Mouse (Mus musculus) CH12.LX (cell line): ENCODE results near the gene Slc16a12. TPM values are rescaled to one million over a fixed set of nuclear protein-coding genes. Genes with fewer than 3 reads are reported as not detected.

Experiments
- DNase-seq: peaks from one replicate; pipeline ENCODE4 v3.0.0-alpha.2; 2013; ENCODE audit errors: extremely low read depth
- H3K27ac ChIP-seq: 2 replicates; pipeline ENCODE4 v1.5.1; 2012; ENCODE audit warnings: low read depth, mild to moderate bottlenecking, control low read depth, moderate library complexity; ENCODE audit not compliant: insufficient read depth
- H3K27me3 ChIP-seq: replicated peaks from 2 replicates; pipeline ENCODE3; 2012; ENCODE audit warnings: inconsistent platforms
- H3K36me3 ChIP-seq, 2 experiments: replicated peaks in 1 of 2; 2 replicates each; pipeline versions ENCODE3 to v1.6.1; 2012; ENCODE audit warnings: inconsistent platforms in 1 of 2, low read length in 1 of 2, mild to moderate bottlenecking in 1 of 2, mixed read lengths in 1 of 2, moderate library complexity in 1 of 2; ENCODE audit not compliant: control insufficient read depth in 1 of 2, insufficient read depth in 1 of 2
- H3K4me1 ChIP-seq, 2 experiments: 2 replicates each; pipeline ENCODE4 v1.6.1; 2012; ENCODE audit warnings: inconsistent platforms in 1 of 2, moderate library complexity in 1 of 2; ENCODE audit not compliant: insufficient read depth in 2 of 2, control insufficient read depth in 1 of 2
- H3K4me2 ChIP-seq: 2 replicates; pipeline ENCODE4 v1.6.1; 2012; ENCODE audit warnings: low read depth, mild to moderate bottlenecking, control low read depth; ENCODE audit not compliant: poor library complexity, insufficient read depth, severe bottlenecking
- H3K4me3 ChIP-seq, 3 experiments: fragments of 150-350 bp in 1 of 3; sonication (generic) in 1 of 3; replicated peaks in 1 of 3; 2 replicates each; pipeline versions ENCODE3 to v1.5.1; 2011 to 2012; ENCODE audit warnings: low read depth in 2 of 3, low read length in 2 of 3, mild to moderate bottlenecking in 2 of 3, moderate library complexity in 2 of 3, control low read depth in 1 of 3, improper control_type of control experiment in 1 of 3, inconsistent platforms in 1 of 3, mixed read lengths in 1 of 3; ENCODE audit not compliant: poor library complexity in 1 of 3
- H3K79me2 ChIP-seq: replicated peaks from 2 replicates; pipeline ENCODE4 v1.6.1; 2012; ENCODE audit warnings: mild to moderate bottlenecking, moderate library complexity; ENCODE audit not compliant: control insufficient read depth, poor library complexity, insufficient read depth, severe bottlenecking; ENCODE audit errors: extremely low read depth
- H3K9ac ChIP-seq: 2 replicates; pipeline ENCODE4 v1.6.1; 2012; ENCODE audit warnings: low read depth, mild to moderate bottlenecking, control low read depth, moderate library complexity; ENCODE audit not compliant: insufficient read depth
- H3K9me3 ChIP-seq: replicated peaks from 2 replicates; pipeline ENCODE3; 2012; ENCODE audit warnings: low read length, inconsistent platforms, mixed read lengths
- CHD1 ChIP-seq: IDR thresholded peaks from 2 replicates; pipeline ENCODE4 v1.6.1; 2012; ENCODE audit warnings: low read depth, low read length, improper control_type of control experiment, inconsistent platforms
- CHD2 ChIP-seq: IDR thresholded peaks from 2 replicates; pipeline ENCODE4 v1.6.1; 2011; ENCODE audit warnings: low read length, improper control_type of control experiment
- E2F4 ChIP-seq: IDR thresholded peaks from 2 replicates; pipeline ENCODE4 v1.6.1; 2011; ENCODE audit warnings: low read depth, low read length, improper control_type of control experiment; ENCODE audit not compliant: insufficient replicate concordance
- ELF1 ChIP-seq: IDR thresholded peaks from 2 replicates; pipeline ENCODE4 v1.6.1; 2014; ENCODE audit warnings: low read depth, mild to moderate bottlenecking, inconsistent platforms, low read length, improper control_type of control experiment
- EP300 ChIP-seq: IDR thresholded peaks from 2 replicates; pipeline ENCODE4 v1.6.1; 2011; ENCODE audit warnings: low read length, improper control_type of control experiment
- GABPA ChIP-seq: IDR thresholded peaks from 2 replicates; pipeline ENCODE4 v1.6.1; 2012; ENCODE audit warnings: low read depth, low read length, improper control_type of control experiment, inconsistent platforms; ENCODE audit not compliant: insufficient replicate concordance
- HCFC1 ChIP-seq: IDR thresholded peaks from 2 replicates; pipeline ENCODE4 v1.6.1; 2012; ENCODE audit warnings: low read depth, mild to moderate bottlenecking, inconsistent platforms, low read length, improper control_type of control experiment
- JUN ChIP-seq: IDR thresholded peaks from 2 replicates; pipeline ENCODE4 v1.6.1; 2011; ENCODE audit warnings: low read depth, mild to moderate bottlenecking, low read length, improper control_type of control experiment, moderate library complexity; ENCODE audit not compliant: insufficient read depth
- JUND ChIP-seq: conservative IDR thresholded peaks from 2 replicates; pipeline ENCODE4 v1.6.1; 2011; ENCODE audit warnings: low read depth, low read length, improper control_type of control experiment
- KAT2A ChIP-seq: IDR thresholded peaks from 2 replicates; pipeline ENCODE4 v1.6.1; 2012; ENCODE audit warnings: low read length, improper control_type of control experiment, inconsistent platforms; ENCODE audit not compliant: insufficient replicate concordance
- MAZ ChIP-seq: IDR thresholded peaks from 2 replicates; pipeline ENCODE4 v1.6.1; 2012; ENCODE audit warnings: low read depth, mild to moderate bottlenecking, inconsistent platforms, low read length, improper control_type of control experiment, moderate library complexity
- MEF2A ChIP-seq: IDR thresholded peaks from 2 replicates; pipeline ENCODE4 v1.6.1; 2014; ENCODE audit warnings: low read depth, mild to moderate bottlenecking, inconsistent platforms, low read length, improper control_type of control experiment, borderline replicate concordance
- MXI1 ChIP-seq: IDR thresholded peaks from 2 replicates; pipeline ENCODE4 v1.6.1; 2011; ENCODE audit warnings: mild to moderate bottlenecking, low read depth, low read length, improper control_type of control experiment
- NRF1 ChIP-seq: IDR thresholded peaks from 2 replicates; pipeline ENCODE4 v1.6.1; 2014; ENCODE audit warnings: low read depth, mild to moderate bottlenecking, inconsistent platforms, low read length, improper control_type of control experiment, moderate library complexity
- RCOR1 ChIP-seq: conservative IDR thresholded peaks from 2 replicates; pipeline ENCODE4 v1.6.1; 2012; ENCODE audit warnings: low read depth, mild to moderate bottlenecking, inconsistent platforms, low read length, improper control_type of control experiment
- SIN3A ChIP-seq: IDR thresholded peaks from 2 replicates; pipeline ENCODE4 v1.6.1; 2012; ENCODE audit warnings: low read length, improper control_type of control experiment, inconsistent platforms
- TBP ChIP-seq: conservative IDR thresholded peaks from 2 replicates; pipeline ENCODE4 v1.6.1; 2011; ENCODE audit warnings: low read depth, low read length, improper control_type of control experiment
- TCF12 ChIP-seq: IDR thresholded peaks from 2 replicates; pipeline ENCODE4 v1.6.1; 2014; ENCODE audit warnings: low read depth, mild to moderate bottlenecking, inconsistent platforms, low read length, improper control_type of control experiment
- USF1 ChIP-seq: IDR thresholded peaks from 2 replicates; pipeline ENCODE4 v1.6.1; 2014; ENCODE audit warnings: low read depth, mild to moderate bottlenecking, inconsistent platforms, low read length, improper control_type of control experiment
- USF2 ChIP-seq: conservative IDR thresholded peaks from 2 replicates; pipeline ENCODE4 v1.6.1; 2011; ENCODE audit warnings: low read depth, low read length, improper control_type of control experiment
- ZKSCAN1 ChIP-seq: IDR thresholded peaks from 2 replicates; pipeline ENCODE4 v1.6.1; 2012; ENCODE audit warnings: low read depth, inconsistent platforms, low read length, improper control_type of control experiment, borderline replicate concordance
- ZMIZ1 ChIP-seq: IDR thresholded peaks from 2 replicates; pipeline ENCODE4 v1.6.1; 2012; ENCODE audit warnings: low read depth, mild to moderate bottlenecking, inconsistent platforms, low read length, improper control_type of control experiment
- dilution Hi-C: fragments of 300-500 bp; cut with MboI; formaldehyde crosslinking; loops from 2 replicates; pipeline ENCODE4 v1.14.3; 2020; ENCODE audit warnings: low sequenced_read_pairs; ENCODE audit not compliant: extremely low pct_unique_long_range_greater_than_20kb, extremely low pct_ligation_motif_present
- in situ Hi-C: fragments of 300-500 bp; cut with MboI; formaldehyde crosslinking; loops from 3 replicates; pipeline ENCODE4 v1.14.3; 2019; ENCODE audit warnings: low sequenced_read_pairs, low pct_ligation_motif_present, low pct_unique_long_range_greater_than_20kb, mixed read lengths
- polyA plus RNA-seq: library from polyadenylated mRNA; unstranded; fragments of >175 nt; gene quantifications from 2 replicates; pipeline ENCODE4 v1.2.1, GENCODE M21; 2012; ENCODE audit warnings: low read depth; ENCODE audit not compliant: insufficient read length
- total RNA-seq, 2 experiments: library from RNA; depleted of rRNA; stranded (reverse); fragments of 300-350 nt in 1 of 2; fragments of >200 nt in 1 of 2; gene quantifications; 2 replicates each; pipeline ENCODE4 v1.2.3; 2012 to 2014

Gene Slc16a12
- total and polyA plus RNA-seq, 3 experiments: 0.08 TPM; not detected in 1

GRCm38 (mm10) chr19:34758754-34759153 lies 11.7 kb upstream of the Slc16a12 start:
- H3K4me1 ChIP-seq: no peaks in the 10 kb centered on the region
- no peaks in the 10 kb centered on the region for H3K79me2 ChIP-seq
- dilution Hi-C loops: no loop called here
- no peak for DNase-seq
- no peak overlapping the region for H3K4me2 ChIP-seq
- no peak overlapping the region for H3K9ac ChIP-seq
- no peaks in the 10 kb centered on the region for H3K27me3 ChIP-seq
- no peak overlapping the region for H3K4me3 ChIP-seq
- no peak overlapping the region for H3K27ac ChIP-seq
- in situ Hi-C loops: loop anchor here (10.0 kb wide), 1 partner anchor 74 kb away; no protein-coding TSS in a partner anchor
- H3K36me3 ChIP-seq: no peaks in the 10 kb centered on the region
- no peaks in the 10 kb centered on the region for H3K9me3 ChIP-seq
- no peak for TF ChIP-seq TBP
- no peak for TF ChIP-seq JUN
- no peak for TF ChIP-seq ELF1
- no peak for TF ChIP-seq EP300
- no peak for TF ChIP-seq MAZ
- no peak for TF ChIP-seq MXI1
- no peak for TF ChIP-seq SIN3A
- no peak for TF ChIP-seq JUND
- TF ChIP-seq CHD1: no peak
- no peak for TF ChIP-seq USF2
- TF ChIP-seq GABPA: no peak
- no peak for TF ChIP-seq E2F4
- TF ChIP-seq NRF1: no peak
- TF ChIP-seq RCOR1: no peak

GRCm38 (mm10) chr19:34756561-34757240 lies 9.6 kb upstream of the Slc16a12 start:
- no peak overlapping the region for H3K4me3 ChIP-seq
- TF ChIP-seq USF1 (no peak), TCF12 (no peak), E2F4 (no peak), HCFC1 (no peak), USF2 (no peak), KAT2A (no peak), JUN (no peak), ZMIZ1 (no peak), CHD2 (no peak), MEF2A (no peak), ZKSCAN1 (no peak)
- TF ChIP-seq, all 38 proteins: peak for 0
- H3K4me2 ChIP-seq: no peak overlapping the region
- dilution Hi-C loops (no loop called here), in situ Hi-C loops (loop anchor here (10.0 kb wide), 1 partner anchor 72 kb away; no protein-coding TSS in a partner anchor)
- H3K9ac ChIP-seq: no peak overlapping the region
- no peaks in the 10 kb centered on the region for H3K4me1 ChIP-seq
- no peaks in the 10 kb centered on the region for H3K27me3 ChIP-seq
- no peak for DNase-seq
- H3K36me3 ChIP-seq: no peaks in the 10 kb centered on the region
- H3K27ac ChIP-seq: no peak overlapping the region
- no peaks in the 10 kb centered on the region for H3K79me2 ChIP-seq
- no peaks in the 10 kb centered on the region for H3K9me3 ChIP-seq
